ENCODE assay signal across 15 mouse cellular contexts in genomic region chr14:21806631-21807160, GRCm38 (mm10). TPM values are rescaled to one million over a fixed set of nuclear protein-coding genes. Genes with fewer than 3 reads are reported as not detected.
DNase-seq lines count a peak whose midpoint lies in the region; ATAC-seq and TF ChIP-seq lines count a peak whose summit lies in the region.
"Had no signal": no experiment of that assay in that cellular context is flagged by ENCODE, and none has a peak within 500 bp of the region (broad histone marks: within the 10 kb centered on the region; RNA-seq: fewer than 3 reads in every experiment).

No protein-coding gene starts in this region.

- no peaks in the 10 kb centered on the region for H3K36me3 ChIP-seq in liver, embryonic 14.5 days (replicated peaks; ENCODE audit: control insufficient read depth, insufficient read depth, low read depth)
- H3K36me3 ChIP-seq in stomach, postnatal 0 days (ENCODE audit: control insufficient read depth, insufficient read depth, low read length), result no peaks in the 10 kb centered on the region
- H3K36me3 ChIP-seq: embryonic facial prominence, embryonic 15.5 days; forebrain, embryonic 12.5 days had no signal

- no peaks in the 10 kb centered on the region for H3K9me3 ChIP-seq in liver, embryonic 14.5 days (ENCODE audit: control insufficient read depth, low read length)
- no peaks in the 10 kb centered on the region for H3K9me3 ChIP-seq in stomach, postnatal 0 days (ENCODE audit: control insufficient read depth, low read length)
- H3K9me3 ChIP-seq: embryonic facial prominence, embryonic 15.5 days; forebrain, embryonic 12.5 days; midbrain, embryonic 10.5 days had no signal

- no peak overlapping the region; the same call in 1 of the 2 replicates for H3K27ac ChIP-seq in liver, embryonic 14.5 days
- H3K27ac ChIP-seq in stomach, postnatal 0 days (replicated peaks), result peak overlapping the region; percentile 85
- H3K27ac ChIP-seq: embryonic facial prominence, embryonic 15.5 days; forebrain, embryonic 12.5 days; midbrain, embryonic 10.5 days had no signal

- peak; percentile 35 for DNase-seq in lung, postnatal 25 days (ENCODE audit: low spot score)
- no peak for DNase-seq in lung, postnatal 10 days
- peak in 1 of 3 experiments; percentile 60 for DNase-seq in liver, embryonic 14.5 days (ENCODE audit: low read depth in 3 of 3, low spot score in 3 of 3)
- peak; percentile 71 for DNase-seq in stomach, postnatal 0 days (ENCODE audit: low spot score)
- no peak for DNase-seq in gastrocnemius, postnatal 4 days (ENCODE audit: low spot score in 2 of 2)
- no peak for DNase-seq in testis, postnatal 10 days (ENCODE audit: low spot score)
- DNase-seq: cerebellum, adult 18-20 months; heart, postnatal 36 days; right cerebral cortex, postnatal 25 days; thymus, postnatal 36 days had no signal

- TF ChIP-seq EP300 in liver, embryonic 14.5 days (IDR thresholded peaks at IDR 0.05; ENCODE audit: low read depth), result no peak
- TF ChIP-seq EP300 in stomach, postnatal 0 days (optimal IDR thresholded peaks at IDR 0.05), result no peak

- no peaks in the 10 kb centered on the region for H3K27me3 ChIP-seq in liver, embryonic 14.5 days (ENCODE audit: control insufficient read depth, insufficient read depth, low read length)
- no peaks in the 10 kb centered on the region for H3K27me3 ChIP-seq in stomach, postnatal 0 days (ENCODE audit: control insufficient read depth, insufficient read depth, low read length)
- H3K27me3 ChIP-seq: embryonic facial prominence, embryonic 15.5 days; forebrain, embryonic 12.5 days had no signal

- ATAC-seq in common myeloid progenitor, adult 5-6 weeks (replicated peaks; ENCODE audit: low read depth, poor library complexity, severe bottlenecking), result peak; percentile 24; the same call in 1 of the 2 replicates
- peak; percentile 80 for ATAC-seq in liver, embryonic 14.5 days (ENCODE audit: insufficient read depth)
- ATAC-seq in stomach, postnatal 0 days (ENCODE audit: low FRiP score, low TSS enrichment), result peak; percentile 91

- 18% methylated on average over 3 of the region's 3 CpGs for WGBS in liver, embryonic 14.5 days (ENCODE audit: insufficient replicate concordance)
- 44% methylated on average over 3 of the region's 3 CpGs for WGBS in stomach, postnatal 0 days

- TF ChIP-seq CTCF in liver, embryonic 14.5 days (IDR thresholded peaks at IDR 0.05; ENCODE audit: low read depth), result no peak
- TF ChIP-seq CTCF in stomach, postnatal 0 days (IDR thresholded peaks at IDR 0.05; ENCODE audit: low read depth), result no peak

- H3K9ac ChIP-seq in liver, embryonic 14.5 days (replicated peaks), result peak overlapping the region; percentile 31; the same call in 1 of the 2 replicates
- no peak overlapping the region for H3K9ac ChIP-seq in stomach, postnatal 0 days (ENCODE audit: low read length)
- H3K9ac ChIP-seq: embryonic facial prominence, embryonic 15.5 days; forebrain, embryonic 12.5 days had no signal

- peaks cover 5 to 16% of the 10 kb centered on the region in 2 experiments; a peak in 3 of 4 replicates for H3K4me1 ChIP-seq in liver, embryonic 14.5 days (replicated peaks; ENCODE audit: control insufficient read depth in 2 of 2, insufficient read depth in 2 of 2, low read length in 1 of 2)
- H3K4me1 ChIP-seq in stomach, postnatal 0 days (replicated peaks; ENCODE audit: control insufficient read depth, insufficient read depth), result no peaks in the 10 kb centered on the region
- H3K4me1 ChIP-seq: embryonic facial prominence, embryonic 15.5 days; forebrain, embryonic 12.5 days; midbrain, embryonic 10.5 days had no signal

- no peak overlapping the region for H3K4me2 ChIP-seq in liver, embryonic 14.5 days (ENCODE audit: low read depth)
- H3K4me2 ChIP-seq in stomach, postnatal 0 days (replicated peaks; ENCODE audit: low read depth), result no peak overlapping the region
- H3K4me2 ChIP-seq: embryonic facial prominence, embryonic 15.5 days; forebrain, embryonic 12.5 days had no signal

- no peak overlapping the region for H3K4me3 ChIP-seq in liver, embryonic 14.5 days (ENCODE audit: insufficient read depth in 1 of 2, low read depth in 2 of 2, low read length in 2 of 2)
- H3K4me3 ChIP-seq in stomach, postnatal 0 days (ENCODE audit: low read depth, low read length), result no peak overlapping the region
- H3K4me3 ChIP-seq: embryonic facial prominence, embryonic 15.5 days; forebrain, embryonic 12.5 days; midbrain, embryonic 10.5 days; myocyte had no signal

RNA-seq across cellular contexts. Expression of gene Vdac2, which starts 18.3 kb away (rescaled TPM):
- total RNA-seq in common myeloid progenitor, adult 5-6 weeks (2017), result 310 and 348 TPM in 2 replicates
- polyA plus RNA-seq in liver, embryonic 14.5 days (2012; rRNA removed), result 54.2 and 80.9 TPM in 2 replicates
- polyA plus RNA-seq in liver, embryonic 14.5 days (2014; fragmentation: Nextera tagmentation; extraction: Ambion mirVana), result 126 and 134 TPM in 2 replicates
- polyA plus RNA-seq in stomach, postnatal 0 days (2015; fragmentation: Nextera tagmentation; extraction: Ambion mirVana), result 276 and 279 TPM in 2 replicates
- 100 to 1,000 TPM; 266 to 297 TPM for total RNA-seq in gastrocnemius, postnatal 4 days (2021)

RNA-seq across cellular contexts. Expression of gene Comtd1, which starts 42.1 kb away (rescaled TPM):
- total RNA-seq in common myeloid progenitor, adult 5-6 weeks (2017), result 7.3 and 14.0 TPM in 2 replicates
- polyA plus RNA-seq in liver, embryonic 14.5 days (2012; rRNA removed), result 12.0 and 14.3 TPM in 2 replicates
- 24.4 and 25.8 TPM in 2 replicates for polyA plus RNA-seq in liver, embryonic 14.5 days (2014; fragmentation: Nextera tagmentation; extraction: Ambion mirVana)
- polyA plus RNA-seq in stomach, postnatal 0 days (2015; fragmentation: Nextera tagmentation; extraction: Ambion mirVana), result 39.2 and 45.8 TPM in 2 replicates
- 10 to 100 TPM; 10.3 to 13.9 TPM for total RNA-seq in gastrocnemius, postnatal 4 days (2021)

RNA-seq across cellular contexts. Expression of gene Dusp13, which starts 55.7 kb away (rescaled TPM):
- total RNA-seq in common myeloid progenitor, adult 5-6 weeks (2017), result not detected in 2 replicates
- 0.04 TPM in 1 of 2 replicates, not detected in the other for polyA plus RNA-seq in liver, embryonic 14.5 days (2012; rRNA removed)
- not detected in 2 replicates for polyA plus RNA-seq in liver, embryonic 14.5 days (2014; fragmentation: Nextera tagmentation; extraction: Ambion mirVana)
- polyA plus RNA-seq in stomach, postnatal 0 days (2015; fragmentation: Nextera tagmentation; extraction: Ambion mirVana), result 1.9 and 2.5 TPM in 2 replicates
- total RNA-seq in gastrocnemius, postnatal 4 days (2021), result 10 to 100 TPM; 15.0 to 15.6 TPM
- polyA plus RNA-seq: forebrain, embryonic 12.5 days; midbrain, embryonic 10.5 days had no signal

RNA-seq across cellular contexts. Expression of gene Samd8, which starts 56.4 kb away (rescaled TPM):
- total RNA-seq in common myeloid progenitor, adult 5-6 weeks (2017), result 7.2 and 9.1 TPM in 2 replicates
- 1.9 and 2.6 TPM in 2 replicates for polyA plus RNA-seq in liver, embryonic 14.5 days (2012; rRNA removed)
- 2.7 TPM in 2 replicates for polyA plus RNA-seq in liver, embryonic 14.5 days (2014; fragmentation: Nextera tagmentation; extraction: Ambion mirVana)
- 15.3 and 15.9 TPM in 2 replicates for polyA plus RNA-seq in stomach, postnatal 0 days (2015; fragmentation: Nextera tagmentation; extraction: Ambion mirVana)
- 10 to 100 TPM; 22.4 to 22.8 TPM for total RNA-seq in gastrocnemius, postnatal 4 days (2021)

Comparison
In these comparisons a context has a peak if more than half of its experiments do, and no peak if none do; other contexts are left out.
1. DNase-seq: peak in lung, postnatal 25 days (single experiment) and stomach, postnatal 0 days (single experiment); none in lung, postnatal 10 days (single experiment), gastrocnemius, postnatal 4 days (0 of 2) and testis, postnatal 10 days (single experiment).
2. ATAC-seq: peak in every context shown above with its lines; median percentile 91 in stomach, postnatal 0 days; 80 in liver, embryonic 14.5 days; 24 in common myeloid progenitor, adult 5-6 weeks.
3. RNA of gene Dusp13, which starts 55.7 kb away (total RNA-seq): 15.0 to 15.6 TPM in gastrocnemius, postnatal 4 days; not detected in common myeloid progenitor, adult 5-6 weeks; every median in the first group is over 10 times any median in the second.